Mouse (Mus musculus) embryonic fibroblast, embryonic 13.5 days (primary cell): ENCODE measurements around the gene Zfc3h1. TPM values are rescaled to one million over a fixed set of nuclear protein-coding genes. Genes with fewer than 3 reads are reported as not detected.
A peak's percentile ranks its signal among the peaks of the same experiment; 100 is the strongest.

Experiments used
- H3K27ac ChIP-seq: 2 replicates; pipeline ENCODE4 v1.5.1; 2012; ENCODE audit warnings: low read length, control low read depth, inconsistent platforms; ENCODE audit not compliant: insufficient read depth
- H3K4me1 ChIP-seq: 2 replicates; pipeline ENCODE4 v1.6.1; 2011; ENCODE audit warnings: low read length; ENCODE audit not compliant: control insufficient read depth, insufficient read depth
- H3K4me3 ChIP-seq: 2 replicates; pipeline ENCODE4 v1.5.1; 2011; ENCODE audit warnings: mild to moderate bottlenecking, control low read depth, low read length; ENCODE audit not compliant: insufficient read depth
- CTCF ChIP-seq: IDR thresholded peaks from 2 replicates; pipeline ENCODE4 v1.5.1; 2011; ENCODE audit warnings: mild to moderate bottlenecking, control low read depth, low read length, moderate library complexity, borderline replicate concordance; ENCODE audit not compliant: insufficient read depth
- POLR2A ChIP-seq: IDR thresholded peaks from 2 replicates; pipeline ENCODE4 v1.6.1; 2011; ENCODE audit warnings: low read depth, mild to moderate bottlenecking, control low read depth, low read length, moderate library complexity
- polyA plus RNA-seq: library from polyadenylated mRNA; stranded (reverse); fragments of >200 nt; gene quantifications from 2 replicates; pipeline ENCODE4 v1.2.4, GENCODE M21; 2011; ENCODE audit warnings: low read depth; ENCODE audit not compliant: missing spikeins, insufficient read length

The Zfc3h1 gene
- 97.1 and 120 TPM in 2 replicates for polyA plus RNA-seq

GRCm38 (mm10) chr10:115384221-115385017 lies at the start of gene Zfc3h1, which contains the start of gene Thap2:
Gene Zfc3h1 (plus strand): TSS chr10:115384959.
Gene Thap2 (minus strand): TSS chr10:115384443.
- Histone ChIP-seq H3K4me3 (peak within 1 kb of the TSS; percentile 93), H3K4me1 (peaks cover 10% of the 10 kb centered on the region; the same call in 1 of the 2 replicates), H3K27ac (peak within 1 kb of the TSS; percentile 83)
- TF ChIP-seq POLR2A (peak; percentile 88), CTCF (peak; percentile 60; the same call in 1 of the 2 replicates)

GRCm38 (mm10) chr10:115336901-115337300 lies 47.9 kb upstream of the Zfc3h1 start:
- peaks cover 8% of the 10 kb centered on the region; the same call in 1 of the 2 replicates for H3K4me1 ChIP-seq

GRCm38 (mm10) chr10:115339820-115340328 lies 44.9 kb upstream of the Zfc3h1 start:
- TF ChIP-seq POLR2A (no peak), CTCF (no peak)
- H3K4me3 ChIP-seq = no peak overlapping the region
- H3K4me1 ChIP-seq = no peaks in the 10 kb centered on the region
- H3K27ac ChIP-seq = no peak overlapping the region

More at GRCm38 (mm10) chr10:115336901-115337300, 47.9 kb upstream of the Zfc3h1 start:
- H3K27ac ChIP-seq = no peak overlapping the region
- no peak overlapping the region for H3K4me3 ChIP-seq
- TF ChIP-seq POLR2A = no peak
- no peak for TF ChIP-seq CTCF

GRCm38 (mm10) chr10:115342771-115343425 lies 41.9 kb upstream of the Zfc3h1 start:
- H3K4me3 ChIP-seq = no peak overlapping the region

GRCm38 (mm10) chr10:115346444-115346843 lies 38.3 kb upstream of the Zfc3h1 start:
- H3K4me1 ChIP-seq = no peaks in the 10 kb centered on the region
- TF ChIP-seq CTCF (no peak), POLR2A (no peak)
- H3K27ac ChIP-seq = no peak overlapping the region
- H3K4me3 ChIP-seq = no peak overlapping the region

More at GRCm38 (mm10) chr10:115342771-115343425, 41.9 kb upstream of the Zfc3h1 start:
- H3K4me1 ChIP-seq = no peaks in the 10 kb centered on the region
- TF ChIP-seq POLR2A (no peak), CTCF (no peak)
- no peak overlapping the region for H3K27ac ChIP-seq

- Histone ChIP-seq H3K4me3 (no peak overlapping the region), H3K4me1 (no peaks in the 10 kb centered on the region), H3K27ac (no peak overlapping the region)
- TF ChIP-seq POLR2A (no peak), CTCF (no peak)
Measured at GRCm38 (mm10) chr10:115348131-115348530, 36.6 kb upstream of the Zfc3h1 start.

- Histone ChIP-seq H3K4me1 (no peaks in the 10 kb centered on the region), H3K27ac (no peak overlapping the region), H3K4me3 (no peak overlapping the region)
- TF ChIP-seq POLR2A = no peak
- no peak for TF ChIP-seq CTCF
Measured at GRCm38 (mm10) chr10:115349029-115349428, 35.7 kb upstream of the Zfc3h1 start.

- Histone ChIP-seq H3K4me3 (no peak overlapping the region), H3K4me1 (no peaks in the 10 kb centered on the region), H3K27ac (no peak overlapping the region)
- TF ChIP-seq POLR2A (no peak), CTCF (no peak)
Measured at GRCm38 (mm10) chr10:115349509-115349908, 35.2 kb upstream of the Zfc3h1 start.

- Histone ChIP-seq H3K27ac (no peak overlapping the region), H3K4me3 (no peak overlapping the region), H3K4me1 (no peaks in the 10 kb centered on the region)
- TF ChIP-seq POLR2A (no peak), CTCF (no peak)
Measured at GRCm38 (mm10) chr10:115350810-115351397, 33.9 kb upstream of the Zfc3h1 start.
